Mouse (Mus musculus): ENCODE measurements around the gene Wdr1. TPM values are rescaled to one million over a fixed set of nuclear protein-coding genes. Genes with fewer than 3 reads are reported as not detected.

The Wdr1 gene
- total and polyA plus RNA-seq, 3 experiments: 108 to 173 (median 142) TPM

GRCm38 (mm10) chr5:38537845-38538244 lies 25.2 kb downstream of the Wdr1 start (continued):
- no peak for TF ChIP-seq JUND (conservative IDR thresholded peaks at IDR 0.05; ENCODE audit: low read depth, low read length)

- no peaks in the 10 kb centered on the region for H3K9me3 ChIP-seq (replicated peaks; ENCODE audit: low read length)
- no peak overlapping the region for H3K4me3 ChIP-seq (replicated peaks in 1 of 3; ENCODE audit: low read depth in 2 of 3, low read length in 2 of 3, poor library complexity in 1 of 3)
- H3K36me3 ChIP-seq (replicated peaks in 1 of 2; ENCODE audit: control insufficient read depth in 1 of 2, insufficient read depth in 1 of 2, low read length in 1 of 2): peaks cover 93 to 98% of the 10 kb centered on the region in 2 experiments
- dilution Hi-C loops (cut with MboI; ENCODE audit: extremely low pct_ligation_motif_present, extremely low pct_unique_long_range_greater_than_20kb, low sequenced_read_pairs): no loop called here
- no peak for TF ChIP-seq ZNF384 (IDR thresholded peaks at IDR 0.05; ENCODE audit: low read depth, low read length)
- TF ChIP-seq USF1 (IDR thresholded peaks at IDR 0.05; ENCODE audit: low read depth, low read length): no peak
- no peak for TF ChIP-seq TBP (conservative IDR thresholded peaks at IDR 0.05; ENCODE audit: low read depth, low read length)
- no peak for TF ChIP-seq CHD2 (IDR thresholded peaks at IDR 0.05; ENCODE audit: low read length)
- no peak for TF ChIP-seq BHLHE40 (IDR thresholded peaks at IDR 0.05; ENCODE audit: low read depth, low read length)
- no peak for TF ChIP-seq ELF1 (IDR thresholded peaks at IDR 0.05; ENCODE audit: low read depth, low read length)
- TF ChIP-seq SIN3A (IDR thresholded peaks at IDR 0.05; ENCODE audit: low read length): no peak
- TF ChIP-seq MYC (IDR thresholded peaks at IDR 0.05; ENCODE audit: low read depth, low read length): no peak
- no peak for TF ChIP-seq MEF2A (IDR thresholded peaks at IDR 0.05; ENCODE audit: borderline replicate concordance, low read depth, low read length)
- no peak for TF ChIP-seq EP300 (IDR thresholded peaks at IDR 0.05; ENCODE audit: low read length)
- no peak for TF ChIP-seq KAT2A (IDR thresholded peaks at IDR 0.05; ENCODE audit: insufficient replicate concordance, low read length)
- TF ChIP-seq MAFK (IDR thresholded peaks at IDR 0.05; ENCODE audit: insufficient replicate concordance, low read length): no peak
- no peak for TF ChIP-seq ZMIZ1 (IDR thresholded peaks at IDR 0.05; ENCODE audit: low read depth, low read length)
- no peak for TF ChIP-seq TCF12 (IDR thresholded peaks at IDR 0.05; ENCODE audit: low read depth, low read length)
- no peak for TF ChIP-seq UBTF (IDR thresholded peaks at IDR 0.05; ENCODE audit: low read depth, low read length)
- no peak for TF ChIP-seq NRF1 (IDR thresholded peaks at IDR 0.05; ENCODE audit: low read depth, low read length)
- TF ChIP-seq ZKSCAN1 (IDR thresholded peaks at IDR 0.05; ENCODE audit: borderline replicate concordance, low read depth, low read length): no peak
- no peak for TF ChIP-seq HCFC1 (IDR thresholded peaks at IDR 0.05; ENCODE audit: low read depth, low read length)
- no peaks in the 10 kb centered on the region for H3K27me3 ChIP-seq (replicated peaks)
- no peak overlapping the region for H3K9ac ChIP-seq (ENCODE audit: insufficient read depth, low read depth)
- no peak overlapping the region for H3K27ac ChIP-seq (ENCODE audit: insufficient read depth, low read depth)
- no peak for DNase-seq (ENCODE audit: extremely low read depth)
- in situ Hi-C loops (cut with MboI; ENCODE audit: low pct_ligation_motif_present, low pct_unique_long_range_greater_than_20kb, low sequenced_read_pairs): no loop called here
- H3K4me2 ChIP-seq (ENCODE audit: insufficient read depth, low read depth, poor library complexity, severe bottlenecking): no peak overlapping the region
- H3K4me1 ChIP-seq (ENCODE audit: control insufficient read depth in 1 of 2, insufficient read depth in 2 of 2): no peaks in the 10 kb centered on the region
- no peaks in the 10 kb centered on the region for H3K79me2 ChIP-seq (replicated peaks; ENCODE audit: control insufficient read depth, extremely low read depth, insufficient read depth, poor library complexity, severe bottlenecking)
These were observed 26.2 kb downstream of the Wdr1 start for GRCm38 (mm10) chr5:38536822-38537221.

- Histone ChIP-seq H3K4me2 (ENCODE audit: insufficient read depth, low read depth, poor library complexity, severe bottlenecking) (no peak overlapping the region), H3K4me3 (replicated peaks in 1 of 3; ENCODE audit: low read depth in 2 of 3, low read length in 2 of 3, poor library complexity in 1 of 3) (no peak overlapping the region), H3K27ac (ENCODE audit: insufficient read depth, low read depth) (no peak overlapping the region), H3K27me3 (replicated peaks) (no peaks in the 10 kb centered on the region), H3K4me1 (ENCODE audit: control insufficient read depth in 1 of 2, insufficient read depth in 2 of 2) (no peaks in the 10 kb centered on the region), H3K79me2 (replicated peaks; ENCODE audit: control insufficient read depth, extremely low read depth, insufficient read depth, poor library complexity, severe bottlenecking) (no peaks in the 10 kb centered on the region), H3K9ac (ENCODE audit: insufficient read depth, low read depth) (no peak overlapping the region), H3K9me3 (replicated peaks; ENCODE audit: low read length) (no peaks in the 10 kb centered on the region), H3K36me3 (replicated peaks in 1 of 2; ENCODE audit: control insufficient read depth in 1 of 2, insufficient read depth in 1 of 2, low read length in 1 of 2) (peaks cover 89 to 96% of the 10 kb centered on the region in 2 experiments)
- TF ChIP-seq KAT2A (IDR thresholded peaks at IDR 0.05; ENCODE audit: insufficient replicate concordance, low read length) (no peak), RAD21 (IDR thresholded peaks at IDR 0.05; ENCODE audit: low read depth, low read length) (no peak), ZMIZ1 (IDR thresholded peaks at IDR 0.05; ENCODE audit: low read depth, low read length) (no peak), EP300 (IDR thresholded peaks at IDR 0.05; ENCODE audit: low read length) (no peak), NRF1 (IDR thresholded peaks at IDR 0.05; ENCODE audit: low read depth, low read length) (no peak), IRF4 (IDR thresholded peaks at IDR 0.05; ENCODE audit: low read depth, low read length) (no peak), JUND (conservative IDR thresholded peaks at IDR 0.05; ENCODE audit: low read depth, low read length) (no peak), TBP (conservative IDR thresholded peaks at IDR 0.05; ENCODE audit: low read depth, low read length) (no peak), TCF12 (IDR thresholded peaks at IDR 0.05; ENCODE audit: low read depth, low read length) (no peak), ZKSCAN1 (IDR thresholded peaks at IDR 0.05; ENCODE audit: borderline replicate concordance, low read depth, low read length) (no peak), USF2 (conservative IDR thresholded peaks at IDR 0.05; ENCODE audit: low read depth, low read length) (no peak), SIN3A (IDR thresholded peaks at IDR 0.05; ENCODE audit: low read length) (no peak), SMC3 (IDR thresholded peaks at IDR 0.05; ENCODE audit: low read depth, low read length) (no peak), E2F4 (IDR thresholded peaks at IDR 0.05; ENCODE audit: insufficient replicate concordance, low read depth, low read length) (no peak), ETS1 (conservative IDR thresholded peaks at IDR 0.05; ENCODE audit: low read depth, low read length) (no peak), BHLHE40 (IDR thresholded peaks at IDR 0.05; ENCODE audit: low read depth, low read length) (no peak), CHD2 (IDR thresholded peaks at IDR 0.05; ENCODE audit: low read length) (no peak)
- dilution Hi-C loops (cut with MboI; ENCODE audit: extremely low pct_ligation_motif_present, extremely low pct_unique_long_range_greater_than_20kb, low sequenced_read_pairs): no loop called here
- in situ Hi-C loops (cut with MboI; ENCODE audit: low pct_ligation_motif_present, low pct_unique_long_range_greater_than_20kb, low sequenced_read_pairs): no loop called here
- DNase-seq (ENCODE audit: extremely low read depth): no peak
These were observed 30.9 kb downstream of the Wdr1 start for GRCm38 (mm10) chr5:38532084-38532483.
